Mouse (Mus musculus): ENCODE results near the gene Dnmbp.

The Dnmbp gene

DNA sequence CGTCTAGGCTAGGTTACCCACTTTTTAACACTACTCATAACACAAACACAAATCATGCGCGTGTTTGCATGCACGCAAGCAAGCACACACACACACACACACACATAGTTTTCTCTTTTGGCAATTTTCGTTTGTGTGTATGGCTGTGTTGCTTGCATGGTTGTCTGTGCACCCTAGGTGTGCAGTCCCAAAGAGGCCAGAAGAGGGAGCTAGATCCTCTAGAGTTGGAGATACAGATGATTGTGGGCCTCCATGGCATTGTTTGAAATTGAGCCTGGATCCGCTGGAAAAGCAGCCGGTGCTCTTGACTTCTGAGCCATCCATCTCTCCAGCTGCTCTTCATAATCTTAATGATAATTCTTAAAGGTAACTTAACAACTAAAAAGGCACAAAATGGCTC, 33.5 kb downstream of the Dnmbp start:
- DNase-seq = no peak

DNA sequence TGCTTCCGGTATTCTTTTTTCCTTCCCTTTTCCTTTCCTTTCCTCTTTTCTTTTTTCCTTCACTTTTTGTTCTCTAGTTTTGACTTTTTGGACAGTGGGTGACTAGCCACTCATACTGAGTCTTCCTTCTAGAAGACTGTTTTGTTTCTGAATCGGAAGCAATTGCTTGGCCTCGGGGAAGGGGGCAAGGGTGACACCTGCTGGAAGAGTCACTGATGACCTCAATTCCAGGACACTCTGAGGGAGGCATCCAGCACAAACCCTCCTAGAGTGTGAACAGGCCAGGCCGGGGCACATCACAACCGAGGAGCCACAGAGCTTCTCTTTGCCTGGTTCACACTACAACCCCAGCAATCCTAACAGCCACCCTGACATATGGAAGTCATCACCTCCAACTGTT, 34.0 kb downstream of the Dnmbp start:
- DNase-seq = peak; percentile 51 to 64

DNA sequence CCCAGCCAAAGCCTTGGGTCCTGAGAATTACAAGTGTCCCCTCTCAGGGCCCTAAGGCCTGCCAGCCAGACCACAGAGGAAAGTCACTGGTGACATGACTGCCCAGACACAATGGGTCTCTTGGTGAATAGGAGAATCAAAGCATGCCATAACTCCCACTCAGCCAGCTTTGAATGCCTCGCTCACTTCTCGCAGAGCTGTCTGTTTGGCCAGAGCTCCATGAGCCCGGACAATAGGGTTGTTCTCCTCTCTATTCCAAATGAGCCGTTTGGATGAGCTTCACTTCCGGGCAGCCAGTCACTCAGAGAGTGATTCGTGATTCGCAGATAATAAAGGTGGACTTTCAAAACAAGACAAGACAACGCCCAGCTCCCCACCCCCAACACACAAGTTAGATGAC, 34.9 kb downstream of the Dnmbp start:
- DNase-seq = no peak

DNA sequence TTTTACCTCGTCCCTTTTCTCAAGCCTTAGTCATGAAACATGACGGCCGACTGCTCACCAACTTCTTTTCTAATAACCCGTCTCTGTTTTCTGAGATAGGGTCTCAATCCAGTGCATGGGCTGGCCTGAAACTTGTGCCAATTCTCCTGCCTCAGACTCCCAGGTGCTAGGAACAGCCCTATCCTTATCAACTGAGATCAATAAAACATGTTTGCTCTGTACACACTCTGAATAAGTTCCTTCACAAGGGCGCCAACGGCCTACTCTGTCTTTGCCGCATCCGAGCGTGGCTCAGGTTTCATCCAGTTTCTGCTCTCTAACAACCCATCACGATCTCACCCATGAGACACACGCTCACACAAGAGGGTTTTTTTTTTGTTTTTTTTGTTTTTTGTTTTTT, 35.7 kb downstream of the Dnmbp start:
- DNase-seq = no peak

DNA sequence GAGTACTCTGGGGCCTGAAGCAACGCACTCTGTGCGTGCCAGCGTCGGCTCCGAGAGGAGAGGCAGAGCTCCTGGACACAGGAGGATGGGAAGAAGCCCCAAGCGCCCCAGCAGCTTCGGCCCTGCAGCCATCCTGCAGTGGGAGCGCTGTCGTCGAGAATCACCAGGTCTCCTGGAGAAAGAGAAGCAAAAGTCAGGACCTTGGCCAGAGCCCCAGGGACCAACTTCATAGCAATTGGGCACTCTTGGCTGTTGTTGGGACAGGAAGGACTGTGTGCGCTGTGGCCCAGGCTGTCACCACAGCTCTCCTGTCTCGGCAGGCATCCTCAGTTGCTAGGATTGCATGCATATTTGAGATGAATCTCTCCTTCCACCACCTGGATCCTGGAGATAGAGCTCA, 37.1 kb downstream of the Dnmbp start:
- DNase-seq = no peak

DNA sequence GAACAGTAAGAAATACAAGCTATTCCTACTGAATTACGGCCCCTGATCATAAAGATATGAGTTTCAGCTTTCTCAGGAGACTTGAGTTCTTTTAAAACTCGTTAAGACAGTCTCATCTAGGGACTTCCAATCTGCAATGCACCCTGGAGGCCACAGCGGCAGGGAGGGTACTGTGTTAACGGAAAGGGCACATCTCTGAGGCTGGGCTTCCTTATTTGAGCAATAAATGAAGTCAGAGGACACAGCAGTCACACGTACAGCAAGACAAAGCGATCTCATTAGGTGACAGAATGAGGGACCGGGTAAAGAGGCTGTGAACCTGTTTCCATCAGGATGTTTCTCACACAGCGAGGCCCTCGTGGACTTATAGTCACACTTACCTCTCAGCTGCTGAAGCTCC, 39.3 kb downstream of the Dnmbp start:
- DNase-seq = no peak

DNA sequence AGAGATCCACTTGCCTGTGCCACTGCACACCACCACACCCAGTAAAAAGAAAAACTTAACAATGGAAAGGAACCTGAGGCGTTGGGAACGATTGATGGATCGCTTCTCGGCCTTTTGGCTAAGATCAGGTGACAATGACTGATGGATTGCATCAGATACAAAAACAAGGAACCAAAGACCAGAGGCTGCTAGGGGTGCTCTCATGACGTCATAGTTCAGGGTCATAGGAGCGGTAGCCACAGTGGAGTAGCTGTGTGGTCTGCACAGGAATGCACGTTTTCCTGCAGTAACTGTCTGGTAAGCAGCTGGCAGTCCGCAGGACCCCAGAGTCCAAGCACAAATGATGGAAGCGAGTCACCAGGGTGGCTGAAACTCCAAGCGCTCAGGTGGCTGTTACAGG, 41.4 kb downstream of the Dnmbp start:
- DNase-seq = no peak

DNA sequence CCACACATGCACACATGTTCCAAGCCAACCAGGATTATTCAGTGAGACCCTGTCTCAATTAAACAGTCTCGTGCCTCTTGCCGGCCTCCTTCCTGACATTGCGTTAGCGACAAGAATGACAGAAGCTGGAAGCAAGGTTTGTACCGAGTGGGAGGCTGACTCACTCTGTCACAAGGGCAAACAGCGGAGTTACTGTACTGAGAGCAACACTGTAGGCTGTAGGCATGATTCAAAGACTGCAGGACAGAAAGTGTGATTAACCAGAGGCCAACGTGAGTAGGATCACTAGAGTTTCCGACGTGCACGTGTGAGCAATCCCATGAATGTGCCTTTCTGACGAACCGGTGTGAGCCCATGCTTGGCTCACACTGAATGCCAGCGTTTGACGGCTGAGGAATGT, 43.5 kb downstream of the Dnmbp start:
- DNase-seq = no peak

DNA sequence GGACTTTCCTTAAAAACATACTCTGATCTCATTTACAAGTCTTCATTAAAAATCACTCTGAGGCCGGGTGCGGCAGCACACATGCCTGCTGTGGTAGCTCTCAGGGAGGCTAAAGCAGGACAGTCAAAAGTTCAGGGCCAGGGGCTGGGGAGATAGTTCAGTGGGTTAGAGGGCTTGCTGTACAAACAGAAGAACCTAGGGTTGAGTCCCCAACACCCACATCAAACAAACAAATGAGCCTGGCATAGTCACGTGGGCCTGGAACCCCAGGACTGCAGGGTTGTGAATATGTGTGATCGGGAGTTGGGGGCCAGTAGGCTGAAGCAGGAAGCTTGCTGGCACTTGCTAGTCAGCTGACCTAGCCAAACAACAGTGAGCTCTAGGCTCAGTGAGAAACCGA, 44.0 kb downstream of the Dnmbp start:
- no peak for DNase-seq

DNA sequence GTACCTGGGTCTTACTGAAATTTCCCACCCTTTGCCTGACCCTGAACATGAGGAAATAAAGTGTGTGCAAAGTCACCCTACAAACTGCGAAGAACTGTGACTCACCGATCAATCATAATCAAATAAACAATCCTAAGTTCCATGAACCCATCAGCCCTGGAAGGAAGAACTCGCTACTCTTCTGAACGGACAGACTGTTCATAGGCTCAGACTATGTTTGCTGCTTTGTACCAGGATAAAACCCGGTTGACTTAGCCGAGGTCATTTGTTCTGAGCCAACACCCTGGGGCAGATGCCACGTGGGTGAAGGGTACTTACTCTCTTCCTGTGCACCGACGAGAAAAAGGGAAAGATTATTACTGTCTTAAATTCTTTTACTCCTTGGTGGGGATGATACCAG, 45.2 kb downstream of the Dnmbp start:
- DNase-seq = no peak

DNA sequence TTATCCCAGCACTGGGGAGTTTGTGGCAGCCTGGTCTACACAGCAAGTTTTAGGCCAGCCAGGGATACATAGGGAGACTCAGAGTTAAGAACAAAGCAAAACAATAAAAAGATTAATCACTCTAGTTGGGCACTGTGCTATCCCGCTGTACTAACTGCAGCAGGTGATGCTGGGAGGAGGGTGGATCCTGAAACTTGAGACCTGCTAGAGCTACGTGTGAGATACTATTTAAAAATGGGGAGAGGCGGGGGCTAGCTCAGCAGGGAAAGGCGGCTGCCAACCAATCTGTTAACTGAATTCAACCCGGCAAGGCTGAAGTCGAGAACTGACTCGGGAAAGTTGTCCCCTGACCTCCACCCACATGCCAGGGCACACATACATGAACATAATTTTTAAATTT, 45.9 kb downstream of the Dnmbp start:
- DNase-seq = no peak

DNA sequence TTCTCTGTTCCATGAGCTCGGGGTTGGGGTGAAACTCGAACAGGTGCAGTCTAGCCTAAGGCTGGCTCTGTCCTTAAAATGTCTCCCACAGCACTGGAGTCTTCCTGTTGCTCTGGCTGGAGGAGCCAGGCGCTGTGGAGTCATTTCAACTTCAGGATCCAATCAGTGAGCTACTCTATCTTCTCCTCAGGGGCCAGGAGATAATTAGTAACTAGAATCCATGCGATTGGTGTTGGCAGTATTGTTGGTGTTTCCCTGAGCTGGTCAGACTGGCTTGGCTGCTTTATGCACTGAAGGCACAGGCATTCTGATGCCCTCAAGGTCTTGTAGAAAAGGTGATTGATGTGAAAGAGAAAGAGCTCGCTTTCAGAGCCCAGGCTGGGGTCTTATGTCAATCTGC, 49.5 kb downstream of the Dnmbp start:
- DNase-seq = peak; percentile 50 to 71

DNA sequence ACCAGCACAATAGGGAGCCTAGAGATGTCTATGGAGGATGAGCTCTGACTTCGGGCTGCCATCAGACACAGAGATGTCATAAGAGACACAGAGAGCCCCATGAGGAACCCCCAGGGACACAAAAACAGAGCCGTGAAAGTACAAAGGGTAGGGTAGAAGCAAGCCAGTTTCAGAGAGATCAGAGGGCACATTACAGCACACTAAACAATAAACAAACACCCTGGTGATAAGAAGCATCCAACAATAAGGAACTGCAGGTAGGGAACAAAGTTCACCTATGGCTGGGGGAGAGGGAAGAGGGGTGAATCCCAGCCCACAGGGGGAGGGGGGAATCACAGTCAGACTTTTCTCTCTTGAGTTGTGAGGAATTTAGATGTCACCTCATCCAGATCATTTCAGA, 52.3 kb downstream of the Dnmbp start:
- no peak for DNase-seq

DNA sequence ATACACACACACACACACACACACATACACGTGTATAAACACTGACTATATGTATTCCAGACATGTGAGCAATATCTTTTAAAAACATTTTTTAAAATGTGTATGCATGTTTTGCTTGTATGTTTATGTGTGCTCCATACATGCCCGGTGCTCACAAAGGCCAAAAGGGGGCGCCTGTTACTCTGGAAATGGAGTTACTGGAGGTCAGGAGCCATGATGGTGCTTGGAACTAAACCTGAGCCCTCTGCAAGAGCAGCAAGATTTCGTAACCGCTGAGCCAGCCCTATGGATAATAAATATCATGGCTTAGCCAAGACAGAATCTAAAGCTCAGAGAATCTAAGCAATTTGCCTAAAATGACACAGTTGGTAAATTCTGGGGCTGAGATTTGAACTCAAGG, 52.7 kb downstream of the Dnmbp start:
- no peak for DNase-seq

DNA sequence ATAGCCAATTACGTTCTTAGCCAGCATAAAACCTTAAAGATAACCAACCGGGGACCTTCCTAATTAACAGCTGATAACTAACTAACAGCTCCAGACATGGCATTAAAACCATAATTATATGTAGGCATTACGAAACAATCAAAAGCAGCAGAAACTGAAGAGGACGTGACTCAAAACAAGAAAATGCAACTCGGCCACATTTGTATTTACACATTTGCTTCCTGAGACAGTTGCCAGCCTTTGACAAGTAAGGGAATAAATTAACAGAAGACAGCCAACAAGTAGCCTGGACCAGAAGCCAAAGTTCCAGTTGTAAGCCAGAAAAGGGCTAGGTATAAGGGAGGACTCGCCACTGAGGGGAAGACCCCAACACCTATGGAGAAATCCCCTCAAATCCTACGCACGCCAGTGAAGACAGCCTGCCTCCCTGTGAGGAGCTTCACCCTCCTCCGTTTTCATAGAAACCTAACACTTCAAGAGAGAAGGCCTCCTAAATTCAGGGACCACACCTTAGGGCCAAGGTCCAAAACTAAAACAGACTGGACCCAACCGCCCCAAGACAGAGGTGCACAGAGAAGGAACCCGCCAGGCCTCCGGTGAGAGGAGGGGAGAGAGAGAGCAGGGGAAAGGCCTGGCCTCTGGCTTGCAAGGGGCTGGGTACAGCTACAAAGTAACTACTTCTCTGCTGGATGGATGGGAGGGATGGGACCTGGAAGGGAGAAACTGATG, 53.5 kb downstream of the Dnmbp start:
- DNase-seq = peak in 1 of 2 experiments; percentile 56

DNA sequence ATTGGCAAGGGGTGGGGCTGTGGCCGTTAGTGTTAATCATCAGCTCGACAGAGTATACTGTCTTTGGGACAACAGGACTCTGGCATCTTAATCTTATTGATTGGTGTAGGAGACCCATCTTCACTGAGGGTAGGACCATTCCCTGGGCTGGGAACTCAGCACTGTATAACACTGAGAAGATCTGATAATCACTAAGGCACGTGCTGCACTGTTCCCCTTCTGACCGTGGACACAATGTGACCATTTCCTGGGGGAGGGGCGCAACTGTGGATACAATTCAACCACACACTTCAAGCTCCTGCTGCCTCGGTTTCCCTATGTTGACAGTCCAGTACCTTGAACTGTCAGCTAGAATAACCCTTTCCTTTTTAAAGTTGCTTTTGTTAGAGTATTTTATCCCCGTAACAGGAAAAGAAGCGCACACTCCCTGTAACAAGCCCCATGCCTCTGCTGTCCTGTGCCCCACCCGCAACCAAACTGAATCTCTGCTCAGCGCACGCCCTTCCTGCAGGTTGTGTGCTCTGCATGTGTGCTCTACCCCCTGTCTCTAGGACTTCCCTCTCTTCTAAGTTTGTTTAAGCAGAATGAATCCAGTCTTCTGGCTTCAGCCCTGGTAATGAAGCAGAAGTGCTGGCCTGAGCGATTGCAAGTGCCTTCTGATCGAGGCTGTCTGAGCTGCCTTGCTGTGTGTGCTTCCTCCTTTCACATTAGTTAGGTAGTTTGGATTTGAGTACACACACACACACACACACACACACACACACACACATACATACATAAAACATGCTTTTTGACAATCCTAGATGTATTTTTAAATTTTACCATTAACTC, 55.1 kb downstream of the Dnmbp start:
- no peak for DNase-seq

DNA sequence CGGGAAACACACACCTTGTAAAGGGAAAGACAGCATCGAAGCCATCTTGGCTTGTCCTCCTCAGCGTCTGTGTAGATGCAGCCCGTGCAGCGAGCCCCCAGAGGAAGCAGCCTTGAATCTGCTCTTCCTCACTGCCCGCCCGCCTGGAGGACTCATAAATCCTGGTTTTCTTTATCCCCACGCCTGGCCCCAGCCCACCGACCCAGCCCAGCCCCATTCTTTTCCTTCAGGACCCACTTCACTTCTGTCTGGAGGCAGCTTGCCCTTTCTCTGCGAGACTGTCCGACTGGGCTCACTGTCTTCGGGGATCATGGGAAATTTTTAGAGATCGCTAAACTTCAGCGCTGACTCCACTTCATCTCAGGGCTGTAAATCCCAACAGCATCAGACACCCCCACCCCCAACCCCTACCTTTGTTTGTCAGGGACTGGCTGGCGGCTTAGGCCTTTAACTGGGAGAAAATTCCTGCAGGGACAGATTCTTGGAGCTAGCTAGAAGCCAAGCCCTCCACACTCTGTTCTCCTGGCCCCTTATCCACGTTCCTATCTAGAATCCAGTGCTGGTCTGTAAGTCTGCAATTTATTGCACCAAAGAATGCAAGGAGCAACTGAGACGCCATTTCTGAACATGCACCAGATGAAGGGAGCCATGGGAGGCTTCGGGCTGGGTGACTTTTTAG, 57.0 kb downstream of the Dnmbp start:
- DNase-seq = no peak

DNA sequence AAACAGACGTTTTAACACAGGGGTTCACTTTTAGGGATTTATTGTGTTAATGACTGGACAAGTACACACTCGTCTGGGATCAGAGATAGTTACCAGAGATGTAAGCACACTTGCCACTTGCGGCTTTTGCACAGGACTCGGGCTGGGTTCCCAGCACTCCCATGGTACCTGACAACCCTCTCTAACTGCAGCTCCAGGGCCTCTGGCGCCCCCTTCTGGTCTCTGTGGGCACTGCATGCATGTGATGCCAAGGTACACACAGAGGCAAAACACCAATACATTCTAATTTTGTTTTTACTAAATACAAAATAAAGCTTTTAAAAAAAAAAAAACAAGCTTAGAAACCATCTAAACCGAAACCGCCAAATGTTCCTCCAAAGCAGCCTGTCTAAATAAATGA, 58.4 kb downstream of the Dnmbp start:
- DNase-seq = no peak

DNA sequence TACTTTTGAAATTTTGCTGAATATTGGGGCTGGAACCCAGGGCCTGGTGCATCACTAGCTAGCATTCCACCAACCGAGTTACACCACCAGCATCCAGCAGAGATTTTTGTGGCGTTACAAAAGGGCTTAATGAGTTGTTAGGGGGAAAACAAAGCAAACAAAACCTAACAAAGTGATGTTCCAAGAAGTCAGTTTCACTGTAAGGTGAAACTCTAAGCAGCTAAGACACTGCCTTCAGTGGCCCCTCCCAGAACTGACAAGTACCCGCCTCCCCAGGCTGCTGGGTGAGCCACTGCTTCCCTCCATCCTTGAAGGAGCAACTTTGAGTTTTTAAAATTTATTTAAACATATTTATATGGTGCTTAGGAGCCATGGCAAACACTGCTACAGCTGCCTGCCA, 59.6 kb downstream of the Dnmbp start:
- no peak for DNase-seq

DNA sequence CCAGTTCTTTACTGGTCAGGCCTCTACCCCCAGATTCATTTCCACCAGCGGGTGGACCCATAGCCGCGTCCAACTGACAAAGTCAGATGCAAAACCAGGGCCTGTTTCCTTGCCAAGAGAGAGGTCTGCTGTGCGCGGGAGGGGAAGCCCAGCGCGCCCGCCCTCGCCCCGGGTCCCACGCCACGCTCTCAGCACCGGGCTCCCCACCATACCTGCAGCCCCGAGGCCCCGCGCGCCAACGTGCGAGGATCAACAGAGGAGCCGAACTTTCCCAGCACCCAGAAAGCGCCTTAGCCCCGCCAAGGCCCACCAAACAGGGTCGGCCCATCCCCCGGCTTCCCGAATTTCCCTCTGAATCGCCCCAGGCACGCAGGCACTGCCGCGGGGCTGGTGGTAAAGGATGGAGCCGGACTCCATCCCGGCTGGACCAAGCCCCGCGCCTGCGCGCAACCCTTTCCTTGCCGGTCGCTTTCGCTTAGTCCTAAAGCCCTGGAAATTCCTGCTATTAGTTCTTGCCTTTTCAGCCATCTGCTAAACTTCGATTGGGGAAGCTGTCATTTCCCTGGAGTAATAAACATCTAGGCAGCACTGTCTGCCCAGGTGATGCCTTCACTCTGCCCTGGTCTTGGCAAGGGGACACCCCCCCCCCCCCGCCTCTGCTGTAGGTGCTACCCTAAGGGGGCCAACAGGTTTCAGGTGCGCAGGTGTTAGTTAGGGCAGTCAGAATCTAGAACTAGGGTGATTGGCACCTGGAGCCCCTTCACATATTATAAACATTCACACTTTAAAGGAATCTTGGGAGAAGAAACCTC, 60.4 kb downstream of the Dnmbp start:
- DNase-seq = peak; percentile 40 to 56

DNA sequence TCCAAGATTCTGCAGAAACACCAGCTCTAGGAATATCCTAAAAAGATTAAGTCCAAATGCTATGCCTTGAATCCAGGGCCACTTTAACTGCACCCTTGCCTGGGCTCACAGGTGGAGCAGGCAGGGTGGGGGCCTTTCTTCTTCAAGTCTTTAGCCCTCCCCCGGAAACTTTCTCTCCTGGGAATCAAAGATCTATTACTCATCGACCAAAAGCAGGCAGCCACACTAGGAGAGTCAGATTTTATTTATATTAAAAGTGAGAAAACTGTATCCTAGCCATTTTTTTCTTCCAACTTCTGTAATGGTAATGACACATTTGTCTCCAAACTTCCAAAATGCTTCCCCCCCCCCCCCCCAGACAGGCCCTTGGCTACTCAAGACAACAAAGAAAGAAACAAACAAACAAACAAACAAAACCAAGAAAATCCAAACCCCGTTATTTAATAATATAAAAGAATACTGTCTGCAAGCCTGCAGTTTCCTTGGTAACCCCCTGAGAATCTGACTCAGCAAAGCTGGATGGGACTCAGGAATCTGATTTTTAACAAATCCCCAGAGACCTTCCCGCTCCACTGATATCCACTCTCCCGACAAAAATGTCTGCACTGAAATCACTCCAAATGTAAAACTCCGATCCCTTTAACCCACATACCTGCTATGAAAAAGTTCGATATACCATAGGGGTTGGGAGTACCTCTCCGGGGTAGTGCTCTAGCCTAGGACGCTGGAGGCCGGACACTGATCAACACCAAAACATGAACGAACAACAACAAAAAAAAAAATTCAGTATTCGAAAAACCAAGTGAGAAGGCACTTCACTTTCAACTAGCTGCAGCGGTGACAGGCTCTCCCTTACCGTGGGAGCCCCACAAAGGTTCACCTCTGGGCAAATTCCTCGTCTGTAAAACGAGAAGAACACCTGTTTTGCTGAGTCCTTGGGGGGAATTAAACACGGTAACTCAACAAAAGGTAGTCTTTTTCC, 61.6 kb downstream of the Dnmbp start:
- DNase-seq = no peak

DNA sequence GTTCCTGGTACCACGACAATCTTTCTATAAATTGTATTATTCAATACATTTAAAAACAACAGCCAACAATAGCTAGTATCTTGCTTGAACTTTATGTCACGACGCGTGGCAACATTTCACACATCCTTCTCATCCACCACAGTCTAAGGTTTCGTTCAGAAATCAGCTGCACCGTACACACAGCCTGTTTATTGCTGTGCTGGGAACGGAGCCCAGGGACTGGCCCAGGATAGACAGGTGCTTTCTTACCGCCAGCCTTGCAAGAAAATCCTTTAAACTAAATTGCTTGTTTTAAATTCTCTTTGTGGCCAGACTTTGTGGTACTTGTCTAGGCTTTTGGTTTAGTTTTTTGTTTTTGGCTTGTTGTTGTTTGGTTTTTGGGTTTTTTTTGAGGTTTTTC, 62.6 kb downstream of the Dnmbp start:
- DNase-seq = no peak

Measured in lung, adult 18-20 months (tissue).